Mouse (Mus musculus) olfactory bulb, adult 2 months (tissue): Measurements from ENCODE around the gene Knop1.

ENCODE experiments used
- CTCF ChIP-seq: fragments of 200-500 bp; IDR thresholded peaks from 2 replicates; pipeline ENCODE4 v1.5.1; 2012; ENCODE audit warnings: low read depth, mild to moderate bottlenecking, low read length, moderate library complexity; ENCODE audit not compliant: insufficient read depth
- POLR2A ChIP-seq: fragments of 200-500 bp; IDR thresholded peaks from 2 replicates; pipeline ENCODE4 v1.6.1; 2012; ENCODE audit warnings: mild to moderate bottlenecking, low read depth, low read length, moderate library complexity; ENCODE audit not compliant: insufficient read depth

GRCm38 (mm10) chr7:118851571-118851970 is 4.5 kb downstream of the Knop1 start:
- no peak for TF ChIP-seq POLR2A
- TF ChIP-seq CTCF = no peak
